ENCODE assay signal across 11 mouse cellular contexts in the genomic region with DNA sequence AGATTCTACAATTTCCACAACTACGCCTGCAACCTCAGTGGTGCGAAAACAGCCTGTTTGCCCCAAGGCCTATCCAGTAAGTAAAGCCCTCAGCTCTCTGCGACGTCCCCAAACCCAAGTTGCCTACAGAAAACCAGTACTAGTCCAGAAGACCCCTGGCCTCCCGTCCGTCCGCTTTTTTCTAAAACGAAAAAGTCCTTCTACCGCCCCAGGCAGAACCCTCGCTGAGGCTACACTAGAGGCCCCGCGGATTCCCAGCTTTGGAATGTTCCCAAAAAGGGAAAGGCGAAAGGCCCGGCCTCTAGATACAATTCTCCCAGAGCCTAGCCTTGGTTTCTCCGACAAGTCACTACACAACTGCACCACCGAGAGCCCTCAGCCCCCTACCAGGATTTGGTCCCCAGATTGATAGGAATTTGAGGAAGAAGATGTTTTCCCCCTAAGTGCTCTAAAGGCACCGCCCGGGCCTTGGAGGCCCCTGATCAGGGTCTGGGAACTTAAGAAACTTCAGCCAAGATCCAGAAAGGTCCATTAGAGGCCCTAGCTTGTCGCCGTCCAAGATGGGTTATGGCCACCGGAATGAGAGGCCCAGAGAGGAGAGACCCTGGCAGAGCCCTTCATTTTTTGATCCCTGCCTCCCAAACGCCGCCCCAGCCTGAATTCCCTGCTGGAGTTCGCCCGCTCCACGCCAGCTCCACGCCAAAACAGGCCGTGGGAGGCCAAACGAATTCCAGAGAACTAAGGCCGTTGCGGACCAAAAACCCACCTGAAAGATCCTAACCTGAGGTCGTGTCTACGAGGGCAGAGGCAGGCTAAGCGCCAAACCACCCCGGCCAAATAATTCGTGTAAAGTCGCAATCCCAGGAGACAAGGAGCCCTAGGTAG. TPM values are rescaled to one million over a fixed set of nuclear protein-coding genes. Genes with fewer than 3 reads are reported as not detected.
DNase-seq lines count a peak whose midpoint lies in the region; ATAC-seq and TF ChIP-seq lines count a peak whose summit lies in the region.
"Had no signal": no experiment of that assay in that cellular context is flagged by ENCODE, and none has a peak within 500 bp of the region (broad histone marks: within the 10 kb centered on the region; RNA-seq: fewer than 3 reads in every experiment).

No protein-coding gene starts in this region.

- H3K27me3 ChIP-seq in intestine, embryonic 14.5 days (replicated peaks; ENCODE audit: control insufficient read depth, insufficient read depth, low read length), result peaks cover 99% of the 10 kb centered on the region
- peaks cover 95% of the 10 kb centered on the region for H3K27me3 ChIP-seq in intestine, embryonic 15.5 days (replicated peaks)
- H3K27me3 ChIP-seq in E14TG2a.4 (ENCODE audit: insufficient read depth, low read length), result peaks cover 100% of the 10 kb centered on the region
- peaks cover 98% of the 10 kb centered on the region for H3K27me3 ChIP-seq in hindbrain, embryonic 12.5 days
- peaks cover 56% of the 10 kb centered on the region for H3K27me3 ChIP-seq in midbrain, embryonic 16.5 days (ENCODE audit: control insufficient read depth, insufficient read depth, low read depth, low read length)

- 2% methylated on average over 37 of the region's 37 CpGs for WGBS in intestine, embryonic 14.5 days
- WGBS in intestine, embryonic 15.5 days, result 3% methylated on average over 37 of the region's 37 CpGs
- WGBS in hindbrain, embryonic 12.5 days, result 2% methylated on average over 37 of the region's 37 CpGs
- under 1% methylated on average over 37 of the region's 37 CpGs for WGBS in midbrain, embryonic 16.5 days

- no peak for ATAC-seq in intestine, embryonic 14.5 days (replicated peaks; ENCODE audit: low FRiP score, low TSS enrichment, low read depth)
- no peak for ATAC-seq in intestine, embryonic 15.5 days
- ATAC-seq in hindbrain, embryonic 12.5 days (ENCODE audit: low FRiP score), result no peak
- ATAC-seq in midbrain, embryonic 16.5 days, result no peak
- ATAC-seq in granulocyte monocyte progenitor cell, adult 5-6 weeks (replicated peaks; ENCODE audit: poor library complexity, severe bottlenecking), result no peak

- H3K36me3 ChIP-seq in intestine, embryonic 14.5 days (ENCODE audit: control insufficient read depth, insufficient read depth, low read length), result no peaks in the 10 kb centered on the region
- H3K36me3 ChIP-seq in intestine, embryonic 15.5 days, result no peaks in the 10 kb centered on the region
- H3K36me3 ChIP-seq in E14TG2a.4 (ENCODE audit: insufficient read depth, low read length), result no peaks in the 10 kb centered on the region
- H3K36me3 ChIP-seq in hindbrain, embryonic 12.5 days, result no peaks in the 10 kb centered on the region
- H3K36me3 ChIP-seq in midbrain, embryonic 16.5 days (ENCODE audit: control insufficient read depth, insufficient read depth, low read length), result no peaks in the 10 kb centered on the region

- H3K9ac ChIP-seq in intestine, embryonic 14.5 days (ENCODE audit: low read length), result no peak overlapping the region
- H3K9ac ChIP-seq in intestine, embryonic 15.5 days, result no peak overlapping the region
- H3K9ac ChIP-seq in hindbrain, embryonic 12.5 days, result no peak overlapping the region
- no peak overlapping the region for H3K9ac ChIP-seq in midbrain, embryonic 16.5 days (ENCODE audit: low read depth, low read length)

- H3K9me3 ChIP-seq in intestine, embryonic 14.5 days (ENCODE audit: control insufficient read depth, low read length), result no peaks in the 10 kb centered on the region
- H3K9me3 ChIP-seq in intestine, embryonic 15.5 days, result no peaks in the 10 kb centered on the region
- H3K9me3 ChIP-seq in E14TG2a.4 (ENCODE audit: low read length), result no peaks in the 10 kb centered on the region
- no peaks in the 10 kb centered on the region for H3K9me3 ChIP-seq in hindbrain, embryonic 12.5 days (replicated peaks)
- no peaks in the 10 kb centered on the region for H3K9me3 ChIP-seq in midbrain, embryonic 16.5 days (replicated peaks; ENCODE audit: control insufficient read depth, low read length, poor library complexity, severe bottlenecking)

- H3K4me2 ChIP-seq in intestine, embryonic 14.5 days (ENCODE audit: low read length), result no peak overlapping the region
- H3K4me2 ChIP-seq in intestine, embryonic 15.5 days (replicated peaks), result no peak overlapping the region
- H3K4me2 ChIP-seq in hindbrain, embryonic 12.5 days (replicated peaks), result peak overlapping the region; percentile 62
- H3K4me2 ChIP-seq in midbrain, embryonic 16.5 days (ENCODE audit: low read length), result peak overlapping the region; percentile 42

- no peak for TF ChIP-seq CTCF in E14TG2a.4 (conservative IDR thresholded peaks at IDR 0.05; ENCODE audit: low read length)

- H3K4me1 ChIP-seq in intestine, embryonic 14.5 days (replicated peaks; ENCODE audit: control insufficient read depth, insufficient read depth, low read length), result peaks cover 3% of the 10 kb centered on the region
- peaks cover 14% of the 10 kb centered on the region for H3K4me1 ChIP-seq in intestine, embryonic 15.5 days (replicated peaks)
- H3K4me1 ChIP-seq in E14TG2a.4 (replicated peaks; ENCODE audit: low read depth, low read length), result peaks cover 59% of the 10 kb centered on the region
- peaks cover 20% of the 10 kb centered on the region for H3K4me1 ChIP-seq in hindbrain, embryonic 12.5 days
- H3K4me1 ChIP-seq in midbrain, embryonic 16.5 days (ENCODE audit: control insufficient read depth, insufficient read depth, low read length), result peaks cover 17% of the 10 kb centered on the region

- no peak overlapping the region for H3K27ac ChIP-seq in intestine, embryonic 14.5 days (ENCODE audit: low read depth)
- no peak overlapping the region for H3K27ac ChIP-seq in intestine, embryonic 15.5 days
- H3K27ac ChIP-seq in hindbrain, embryonic 12.5 days, result no peak overlapping the region
- H3K27ac ChIP-seq in midbrain, embryonic 16.5 days (ENCODE audit: low read length), result no peak overlapping the region

- no peak overlapping the region for H3K4me3 ChIP-seq in intestine, embryonic 14.5 days (ENCODE audit: low read depth, low read length)
- H3K4me3 ChIP-seq in intestine, embryonic 15.5 days (replicated peaks), result no peak overlapping the region; the same call in 1 of the 2 replicates
- H3K4me3 ChIP-seq in E14TG2a.4 (replicated peaks; ENCODE audit: low read length), result peak overlapping the region; percentile 75
- H3K4me3 ChIP-seq in hindbrain, embryonic 12.5 days, result peak overlapping the region; percentile 35
- peak overlapping the region; percentile 26 for H3K4me3 ChIP-seq in midbrain, embryonic 16.5 days (ENCODE audit: low read depth, low read length)
- H3K4me3 ChIP-seq: erythroblast, embryonic 14.5 days had no signal

- DNase-seq in intestine, embryonic 14.5 days (ENCODE audit: low spot score), result peak; percentile 86
- peak; percentile 28 to 63 for DNase-seq in cerebellum, postnatal 36 days
- no peak for DNase-seq in gastrocnemius, postnatal 10 days

RNA-seq across cellular contexts. Expression of a gene that starts 1.2 kb away (rescaled TPM):
- 0.07 TPM in 1 of 2 replicates, not detected in the other for polyA plus RNA-seq in intestine, embryonic 14.5 days (2014; fragmentation: Nextera tagmentation; extraction: Ambion mirVana)
- polyA plus RNA-seq in intestine, embryonic 15.5 days (2015; fragmentation: Nextera tagmentation; extraction: Ambion mirVana), result not detected in 2 replicates
- 10.1 and 14.7 TPM in 2 replicates for polyA plus RNA-seq in hindbrain, embryonic 12.5 days (2016; fragmentation: Nextera tagmentation; extraction: Ambion mirVana)
- 6.1 and 12.0 TPM in 2 replicates for polyA plus RNA-seq in midbrain, embryonic 16.5 days (2015; fragmentation: Nextera tagmentation; extraction: Ambion mirVana)
- total RNA-seq in gastrocnemius, postnatal 10 days (2021), result not detected
- total RNA-seq in granulocyte monocyte progenitor cell, adult 5-6 weeks (2014; fragmentation: Nextera tagmentation), result not detected in 2 replicates
- total RNA-seq in granulocyte monocyte progenitor cell, adult 5-6 weeks (2017), result not detected in 2 replicates
- total RNA-seq: liver, adult 2 months had no signal
- polyA plus RNA-seq: erythroblast, embryonic 14.5 days; liver, adult 2 months; small intestine, adult 2 months had no signal

RNA-seq across cellular contexts. Expression of a gene that starts 48.1 kb away (rescaled TPM):
- not detected in 2 replicates for polyA plus RNA-seq in intestine, embryonic 14.5 days (2014; fragmentation: Nextera tagmentation; extraction: Ambion mirVana)
- not detected in 2 replicates for polyA plus RNA-seq in intestine, embryonic 15.5 days (2015; fragmentation: Nextera tagmentation; extraction: Ambion mirVana)
- 0.17 TPM in 1 of 2 replicates, not detected in the other for polyA plus RNA-seq in hindbrain, embryonic 12.5 days (2016; fragmentation: Nextera tagmentation; extraction: Ambion mirVana)
- polyA plus RNA-seq in midbrain, embryonic 16.5 days (2015; fragmentation: Nextera tagmentation; extraction: Ambion mirVana), result 0.48 and 0.55 TPM in 2 replicates
- not detected for total RNA-seq in gastrocnemius, postnatal 10 days (2021)
- total RNA-seq in granulocyte monocyte progenitor cell, adult 5-6 weeks (2014; fragmentation: Nextera tagmentation), result not detected in 2 replicates
- not detected in 2 replicates for total RNA-seq in granulocyte monocyte progenitor cell, adult 5-6 weeks (2017)
- total RNA-seq: liver, adult 2 months had no signal
- polyA plus RNA-seq: erythroblast, embryonic 14.5 days; liver, adult 2 months; small intestine, adult 2 months had no signal

RNA-seq across cellular contexts. Expression of a gene that starts 54.3 kb away (rescaled TPM):
- not detected in 2 replicates for polyA plus RNA-seq in intestine, embryonic 14.5 days (2014; fragmentation: Nextera tagmentation; extraction: Ambion mirVana)
- polyA plus RNA-seq in intestine, embryonic 15.5 days (2015; fragmentation: Nextera tagmentation; extraction: Ambion mirVana), result not detected in 2 replicates
- not detected in 2 replicates for polyA plus RNA-seq in hindbrain, embryonic 12.5 days (2016; fragmentation: Nextera tagmentation; extraction: Ambion mirVana)
- polyA plus RNA-seq in midbrain, embryonic 16.5 days (2015; fragmentation: Nextera tagmentation; extraction: Ambion mirVana), result 0.18 TPM in 1 of 2 replicates, not detected in the other
- total RNA-seq in gastrocnemius, postnatal 10 days (2021), result not detected
- not detected in 2 replicates for total RNA-seq in granulocyte monocyte progenitor cell, adult 5-6 weeks (2014; fragmentation: Nextera tagmentation)
- not detected in 2 replicates for total RNA-seq in granulocyte monocyte progenitor cell, adult 5-6 weeks (2017)
- total RNA-seq: liver, adult 2 months had no signal
- polyA plus RNA-seq: liver, adult 2 months; small intestine, adult 2 months had no signal

Comparison
In these comparisons a context has a peak if more than half of its experiments do, and no peak if none do; other contexts are left out.
1. H3K4me2 ChIP-seq: peak in hindbrain, embryonic 12.5 days (single experiment) and midbrain, embryonic 16.5 days (single experiment); none in intestine, embryonic 14.5 days (single experiment) and intestine, embryonic 15.5 days (single experiment).
2. H3K4me3 ChIP-seq: peak in E14TG2a.4 (single experiment), hindbrain, embryonic 12.5 days (single experiment) and midbrain, embryonic 16.5 days (single experiment); none in intestine, embryonic 14.5 days (single experiment) and intestine, embryonic 15.5 days (single experiment).